Mouse (Mus musculus) adipose tissue, adult 10 weeks (tissue): ENCODE data around the gene Klhl32. TPM values are rescaled to one million over a fixed set of nuclear protein-coding genes. Genes with fewer than 3 reads are reported as not detected.

Experiments
- polyA plus RNA-seq: library from polyadenylated mRNA; stranded (reverse); fragments of 350-450 nt; fragmentation: Illumina TruSeq; extraction: RNeasy Lipid Tissue Mini Kit (QIAGEN cat#74804); gene quantifications from one replicate; pipeline ENCODE4 v1.2.3, GENCODE M21; 2014; ENCODE audit warnings: low read depth, low replicate concordance

Gene Klhl32
- polyA plus RNA-seq = 0.48 TPM

DNA sequence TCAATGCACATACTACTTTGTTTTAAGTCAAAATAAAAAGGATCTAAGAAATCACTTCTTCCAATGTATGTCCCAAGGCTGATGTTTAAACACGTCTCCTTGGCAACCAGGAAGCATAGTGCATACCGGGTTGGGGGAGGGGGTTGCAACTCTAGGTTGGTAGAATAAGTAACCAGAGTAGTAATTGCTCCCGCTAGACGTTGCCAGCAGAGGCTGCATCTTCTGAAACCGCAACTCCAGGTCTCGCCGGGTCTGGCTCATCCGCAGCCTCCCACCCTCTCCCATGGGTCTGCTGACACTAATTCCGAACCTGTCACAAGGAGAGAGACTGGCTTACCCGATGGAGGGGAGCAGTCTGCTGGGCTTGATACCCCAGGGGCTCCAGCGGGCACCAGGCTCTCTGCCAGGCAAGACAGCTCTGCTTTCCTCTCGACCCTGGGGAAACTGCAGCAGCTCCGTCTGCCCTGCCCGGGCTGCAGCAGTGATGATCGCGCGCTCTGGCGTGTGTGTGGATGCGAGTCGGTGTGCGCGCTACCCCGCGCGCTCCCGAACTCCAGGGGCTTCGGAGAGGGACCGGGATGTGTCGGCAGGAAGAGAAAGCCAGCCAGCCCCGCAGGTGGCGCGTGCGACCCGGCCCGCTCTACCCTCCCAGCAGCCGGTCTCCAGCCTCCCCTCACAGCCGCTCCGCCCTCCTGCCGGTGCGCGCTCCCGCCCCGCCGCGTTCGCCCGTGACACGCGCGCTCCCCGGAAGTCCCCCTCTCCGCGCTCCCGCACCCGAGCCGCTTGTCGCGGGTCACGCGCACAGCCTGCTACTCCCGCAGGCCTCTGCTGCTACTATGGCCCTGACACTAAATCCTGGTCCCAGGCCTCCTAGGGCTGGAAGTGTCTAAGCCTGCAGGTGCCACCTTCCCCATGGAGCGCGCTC lies at the start of gene Klhl32:
Gene Klhl32 (minus strand): TSS at position 724 of the 925 bp plus-strand sequence.

DNA sequence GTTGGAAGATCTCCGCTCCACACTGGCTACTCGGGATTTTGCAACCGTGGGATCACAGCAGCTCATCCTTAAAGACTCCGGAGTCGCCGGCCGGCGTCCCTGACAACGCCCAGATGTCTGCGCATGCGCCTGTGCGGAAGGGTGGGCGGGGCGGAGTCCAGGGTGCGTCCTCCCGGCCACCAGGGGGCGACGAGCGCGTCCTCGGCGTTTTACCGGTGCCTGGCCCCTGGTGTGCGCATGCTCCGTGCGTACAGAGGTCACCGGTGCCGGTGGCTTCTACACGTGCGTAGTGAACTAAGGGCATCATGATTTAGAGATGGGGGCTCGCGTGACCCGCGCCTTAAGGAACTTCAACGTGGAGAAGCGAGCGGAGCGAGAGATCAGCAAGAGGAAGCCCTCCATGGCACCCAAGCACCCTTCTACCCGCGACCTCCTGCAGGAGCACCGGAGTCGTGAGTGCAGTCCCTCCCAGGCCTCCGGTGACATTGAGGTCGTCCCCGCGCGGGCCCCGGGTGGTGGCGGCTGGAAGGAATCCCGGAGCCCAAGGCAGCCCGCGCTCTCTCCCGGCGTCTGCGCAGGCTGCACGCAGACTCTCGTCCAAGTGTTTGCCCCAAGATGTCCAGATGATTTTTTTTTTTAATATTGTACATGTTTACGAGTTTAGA lies 47.1 kb upstream of the Klhl32 start, which contains the start of gene Ndufaf4:
Gene Ndufaf4 (plus strand): TSS at position 233 of the 665 bp plus-strand sequence.

Other genes starting within 250 kb of the Klhl32 start
- 13.4 TPM for gene Ndufaf4, start 47.0 kb upstream of the Klhl32 start, polyA plus RNA-seq
- 3.6 TPM for gene Gpr63, start 115.3 kb upstream of the Klhl32 start, polyA plus RNA-seq